Mouse (Mus musculus): ENCODE results near the gene Habp4. TPM values are rescaled to one million over a fixed set of nuclear protein-coding genes. Genes with fewer than 3 reads are reported as not detected.

Gene Habp4
- total and polyA plus RNA-seq, 3 experiments: 20.9 to 37.5 (median 25.0) TPM

Other genes starting within 250 kb of the Habp4 start
- gene Hsd17b3, start 72.6 kb upstream of the Habp4 start, total RNA-seq (2021): 1 to 10 TPM in 1 of 2 experiments, under 1 TPM in 1; 0.63 to 2.0 TPM
- not detected in 2 replicates for gene Hsd17b3, start 72.6 kb upstream of the Habp4 start, polyA plus RNA-seq (2012; rRNA removed)
- gene Slc35d2, start 32.5 kb upstream of the Habp4 start, total RNA-seq (2021): 10 to 100 TPM in 1 of 2 experiments, 1 to 10 TPM in 1; 4.8 to 10.1 TPM
- 8.4 and 11.5 TPM in 2 replicates for gene Slc35d2, start 32.5 kb upstream of the Habp4 start, polyA plus RNA-seq (2012; rRNA removed)
- 10 to 100 TPM; 23.5 to 24.6 TPM for gene Zfp367, start 8.6 kb upstream of the Habp4 start, total RNA-seq (2021)
- 4.9 and 5.2 TPM in 2 replicates for gene Zfp367, start 8.6 kb upstream of the Habp4 start, polyA plus RNA-seq (2012; rRNA removed)
- gene Cdc14b, start 113.5 kb downstream of the Habp4 start, total RNA-seq (2021): 10 to 100 TPM in 1 of 2 experiments, 1 to 10 TPM in 1; 8.9 to 10.4 TPM
- gene Cdc14b, start 113.5 kb downstream of the Habp4 start, polyA plus RNA-seq (2012; rRNA removed): 2.9 and 4.1 TPM in 2 replicates
- 10 to 100 TPM; 49.7 to 55.9 TPM for gene Aaed1, start 150.9 kb downstream of the Habp4 start, total RNA-seq (2021)
- gene Aaed1, start 150.9 kb downstream of the Habp4 start, polyA plus RNA-seq (2012; rRNA removed): 6.0 and 6.2 TPM in 2 replicates
- gene Ctsl, start 209.1 kb downstream of the Habp4 start, total RNA-seq (2021): 100 to 1,000 TPM; 215 to 516 TPM
- 61.3 and 81.3 TPM in 2 replicates for gene Ctsl, start 209.1 kb downstream of the Habp4 start, polyA plus RNA-seq (2012; rRNA removed)